Mouse (Mus musculus): ENCODE data around the gene Ssr2. TPM values are rescaled to one million over a fixed set of nuclear protein-coding genes. Genes with fewer than 3 reads are reported as not detected.

Gene Ssr2
- 84.2 and 89.0 TPM in 2 replicates for polyA plus RNA-seq (2012; ENCODE audit: insufficient read depth, insufficient read length, missing spikeins)

GRCm38 (mm10) chr3:88575540-88575939, at the start of gene Ssr2:
Ssr2 (plus strand) TSS chr3:88575876.
- Histone ChIP-seq H3K27ac (replicated peaks; ENCODE audit: low read depth, low read length) (no peak within 1 kb of the TSS), H3K4me1 (ENCODE audit: control insufficient read depth, insufficient read depth, insufficient read length, low read length) (no peaks in the 10 kb centered on the region), H3K4me3 (ENCODE audit: insufficient read depth, low read depth, low read length) (no peak within 1 kb of the TSS)

GRCm38 (mm10) chr3:88526157-88527131, 49.2 kb upstream of the Ssr2 start:
- H3K4me3 ChIP-seq (ENCODE audit: insufficient read depth, low read depth, low read length) = no peak overlapping the region

GRCm38 (mm10) chr3:88527565-88527964, 48.1 kb upstream of the Ssr2 start:
- Histone ChIP-seq H3K4me3 (ENCODE audit: insufficient read depth, low read depth, low read length) (no peak overlapping the region), H3K4me1 (ENCODE audit: control insufficient read depth, insufficient read depth, insufficient read length, low read length) (peaks cover 2% of the 10 kb centered on the region; the same call in 1 of the 2 replicates), H3K27ac (replicated peaks; ENCODE audit: low read depth, low read length) (no peak overlapping the region)

More at GRCm38 (mm10) chr3:88526157-88527131, 49.2 kb upstream of the Ssr2 start:
- no peak overlapping the region for H3K27ac ChIP-seq (replicated peaks; ENCODE audit: low read depth, low read length)
- peaks cover 2% of the 10 kb centered on the region; the same call in 1 of the 2 replicates for H3K4me1 ChIP-seq (ENCODE audit: control insufficient read depth, insufficient read depth, insufficient read length, low read length)

- Histone ChIP-seq H3K4me3 (ENCODE audit: insufficient read depth, low read depth, low read length) (no peak overlapping the region), H3K4me1 (ENCODE audit: control insufficient read depth, insufficient read depth, insufficient read length, low read length) (peaks cover 2% of the 10 kb centered on the region; the same call in 1 of the 2 replicates), H3K27ac (replicated peaks; ENCODE audit: low read depth, low read length) (no peak overlapping the region)
Observed at GRCm38 (mm10) chr3:88528646-88529045, 47.0 kb upstream of the Ssr2 start.

GRCm38 (mm10) chr3:88529204-88530000, 46.3 kb upstream of the Ssr2 start:
- Histone ChIP-seq H3K27ac (replicated peaks; ENCODE audit: low read depth, low read length) (no peak overlapping the region), H3K4me3 (ENCODE audit: insufficient read depth, low read depth, low read length) (no peak overlapping the region), H3K4me1 (ENCODE audit: control insufficient read depth, insufficient read depth, insufficient read length, low read length) (peaks cover 2% of the 10 kb centered on the region; the same call in 1 of the 2 replicates)

GRCm38 (mm10) chr3:88530082-88530864, 45.4 kb upstream of the Ssr2 start:
- no peak overlapping the region for H3K27ac ChIP-seq (replicated peaks; ENCODE audit: low read depth, low read length)
- H3K4me1 ChIP-seq (ENCODE audit: control insufficient read depth, insufficient read depth, insufficient read length, low read length) = peaks cover 2% of the 10 kb centered on the region; the same call in 1 of the 2 replicates
- H3K4me3 ChIP-seq (ENCODE audit: insufficient read depth, low read depth, low read length) = peak overlapping the region; percentile 30

- Histone ChIP-seq H3K4me3 (ENCODE audit: insufficient read depth, low read depth, low read length) (peak overlapping the region; percentile 91), H3K27ac (replicated peaks; ENCODE audit: low read depth, low read length) (peak overlapping the region; percentile 58), H3K4me1 (ENCODE audit: control insufficient read depth, insufficient read depth, insufficient read length, low read length) (peaks cover 2% of the 10 kb centered on the region; the same call in 1 of the 2 replicates)
Observed at GRCm38 (mm10) chr3:88531348-88532298, 44.1 kb upstream of the Ssr2 start.

- H3K4me1 ChIP-seq (ENCODE audit: control insufficient read depth, insufficient read depth, insufficient read length, low read length) = peaks cover 2% of the 10 kb centered on the region; the same call in 1 of the 2 replicates
- peak within 1 kb of the TSS; percentile 91 for H3K4me3 ChIP-seq (ENCODE audit: insufficient read depth, low read depth, low read length)
Observed at GRCm38 (mm10) chr3:88532299-88532674, 43.4 kb upstream of the Ssr2 start, which contains the start of gene Mex3a. Mex3a (plus strand) TSS chr3:88532395.

GRCm38 (mm10) chr3:88532689-88533511, 42.8 kb upstream of the Ssr2 start:
- no peaks in the 10 kb centered on the region; the same call in 1 of the 2 replicates for H3K4me1 ChIP-seq (ENCODE audit: control insufficient read depth, insufficient read depth, insufficient read length, low read length)
- no peak overlapping the region for H3K27ac ChIP-seq (replicated peaks; ENCODE audit: low read depth, low read length)
- peak overlapping the region; percentile 48 for H3K4me3 ChIP-seq (ENCODE audit: insufficient read depth, low read depth, low read length)

More at GRCm38 (mm10) chr3:88532299-88532674, 43.4 kb upstream of the Ssr2 start, which contains the start of gene Mex3a:
- H3K27ac ChIP-seq (replicated peaks; ENCODE audit: low read depth, low read length) = peak within 1 kb of the TSS; percentile 58

GRCm38 (mm10) chr3:88533706-88534105, 42.0 kb upstream of the Ssr2 start:
- H3K27ac ChIP-seq (replicated peaks; ENCODE audit: low read depth, low read length) = no peak overlapping the region
- no peaks in the 10 kb centered on the region; the same call in 1 of the 2 replicates for H3K4me1 ChIP-seq (ENCODE audit: control insufficient read depth, insufficient read depth, insufficient read length, low read length)
- no peak overlapping the region for H3K4me3 ChIP-seq (ENCODE audit: insufficient read depth, low read depth, low read length)

- no peak overlapping the region for H3K27ac ChIP-seq (replicated peaks; ENCODE audit: low read depth, low read length)
- no peaks in the 10 kb centered on the region; the same call in 1 of the 2 replicates for H3K4me1 ChIP-seq (ENCODE audit: control insufficient read depth, insufficient read depth, insufficient read length, low read length)
- no peak overlapping the region for H3K4me3 ChIP-seq (ENCODE audit: insufficient read depth, low read depth, low read length)
Observed at GRCm38 (mm10) chr3:88535005-88535404, 40.7 kb upstream of the Ssr2 start.

- H3K4me3 ChIP-seq (ENCODE audit: insufficient read depth, low read depth, low read length) = no peak overlapping the region
- H3K27ac ChIP-seq (replicated peaks; ENCODE audit: low read depth, low read length) = no peak overlapping the region
- no peaks in the 10 kb centered on the region; the same call in 1 of the 2 replicates for H3K4me1 ChIP-seq (ENCODE audit: control insufficient read depth, insufficient read depth, insufficient read length, low read length)
Observed at GRCm38 (mm10) chr3:88535527-88535926, 40.1 kb upstream of the Ssr2 start.
